In the genomic region with DNA sequence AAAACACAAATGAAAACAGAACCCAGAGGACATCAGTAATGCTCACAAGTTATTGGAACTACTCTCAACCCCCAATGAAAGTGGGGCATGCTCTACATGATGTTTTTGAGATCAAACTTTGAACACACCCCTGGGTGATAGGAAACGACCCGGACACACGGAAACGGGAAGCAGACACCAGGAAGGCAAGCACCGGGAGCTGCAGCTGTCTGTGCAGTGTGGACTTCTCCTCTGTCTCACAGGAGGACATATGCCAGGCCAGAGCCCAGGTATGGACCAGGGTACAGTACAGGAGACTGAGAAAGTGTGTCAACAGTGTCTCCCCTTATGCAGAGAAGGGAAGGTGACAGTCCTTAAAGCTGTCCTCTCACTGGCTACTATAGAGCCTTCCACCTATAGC, we compare ENCODE assay signal across 20 mouse cellular contexts. TPM values are rescaled to one million over a fixed set of nuclear protein-coding genes. Genes with fewer than 3 reads are reported as not detected.
DNase-seq lines count a peak whose midpoint lies in the region; ATAC-seq lines count a peak whose summit lies in the region.
"Had no signal": no experiment of that assay in that cellular context is flagged by ENCODE, and none has a peak within 500 bp of the region (broad histone marks: within the 10 kb centered on the region; RNA-seq: fewer than 3 reads in every experiment).

No protein-coding gene starts in this region.

- H3K9ac ChIP-seq in intestine, embryonic 16.5 days (ENCODE audit: low read depth, low read length), result no peak overlapping the region
- H3K9ac ChIP-seq in kidney, embryonic 16.5 days (replicated peaks; ENCODE audit: low read length), result no peak overlapping the region
- H3K9ac ChIP-seq: embryonic facial prominence, embryonic 12.5 days; forebrain, embryonic 13.5 days had no signal

- no peaks in the 10 kb centered on the region for H3K36me3 ChIP-seq in intestine, embryonic 16.5 days (ENCODE audit: control insufficient read depth, insufficient read depth, low read length)
- H3K36me3 ChIP-seq in kidney, embryonic 16.5 days (ENCODE audit: insufficient read depth, low read length), result no peaks in the 10 kb centered on the region
- H3K36me3 ChIP-seq: embryonic facial prominence, embryonic 10.5 days; embryonic facial prominence, embryonic 12.5 days had no signal

- no peaks in the 10 kb centered on the region for H3K9me3 ChIP-seq in intestine, embryonic 16.5 days (ENCODE audit: control insufficient read depth, low read length)
- H3K9me3 ChIP-seq in kidney, embryonic 16.5 days (ENCODE audit: low read length), result no peaks in the 10 kb centered on the region
- H3K9me3 ChIP-seq: embryonic facial prominence, embryonic 10.5 days; embryonic facial prominence, embryonic 12.5 days; forebrain, embryonic 13.5 days had no signal

- no peak overlapping the region for H3K4me3 ChIP-seq in intestine, embryonic 16.5 days (ENCODE audit: low read length)
- no peak overlapping the region for H3K4me3 ChIP-seq in kidney, embryonic 16.5 days (ENCODE audit: low read length)
- H3K4me3 ChIP-seq: embryonic facial prominence, embryonic 10.5 days; embryonic facial prominence, embryonic 12.5 days; forebrain, embryonic 13.5 days had no signal

- ATAC-seq in intestine, embryonic 16.5 days, result 0 out of 2 replicates have a peak, but pooled peaks have one; percentile 17
- ATAC-seq in kidney, embryonic 16.5 days (ENCODE audit: low FRiP score, low TSS enrichment), result no peak
- ATAC-seq: forebrain, embryonic 13.5 days; forebrain, embryonic 16.5 days had no signal

- H3K4me2 ChIP-seq in intestine, embryonic 16.5 days (ENCODE audit: low read depth, low read length), result no peak overlapping the region
- H3K4me2 ChIP-seq in kidney, embryonic 16.5 days (replicated peaks; ENCODE audit: low read depth, low read length), result no peak overlapping the region
- H3K4me2 ChIP-seq: embryonic facial prominence, embryonic 12.5 days; forebrain, embryonic 13.5 days had no signal

- H3K4me1 ChIP-seq in intestine, embryonic 16.5 days (ENCODE audit: control insufficient read depth, insufficient read depth, low read length), result no peaks in the 10 kb centered on the region
- no peaks in the 10 kb centered on the region for H3K4me1 ChIP-seq in kidney, embryonic 16.5 days (ENCODE audit: insufficient read depth, low read length)
- H3K4me1 ChIP-seq: embryonic facial prominence, embryonic 10.5 days; embryonic facial prominence, embryonic 12.5 days; forebrain, embryonic 13.5 days had no signal

- H3K27ac ChIP-seq in intestine, embryonic 16.5 days (ENCODE audit: low read length), result no peak overlapping the region
- H3K27ac ChIP-seq in kidney, embryonic 16.5 days (ENCODE audit: low read length), result no peak overlapping the region
- H3K27ac ChIP-seq: embryonic facial prominence, embryonic 10.5 days; embryonic facial prominence, embryonic 12.5 days; forebrain, embryonic 13.5 days had no signal

- peak; percentile 19 for DNase-seq in 416B (ENCODE audit: low read depth)
- peak; percentile 97 for DNase-seq in A20 (ENCODE audit: low read depth, low spot score)
- peak; percentile 6 for DNase-seq in MEL-GATA-1-ER (ENCODE audit: extremely low read depth, low read depth)
- DNase-seq in kidney, postnatal 10 days, result no peak
- no peak for DNase-seq in lung, adult 18-20 months
- DNase-seq: adrenal gland, adult 2 months; adrenal gland, postnatal 10 days; adrenal gland, postnatal 25 days; cerebellum, adult 11-12 months; cerebellum, adult 2 months; cerebellum, adult 9-10 months; cerebellum, postnatal 10 days; cerebellum, postnatal 25 days had no signal

- H3K27me3 ChIP-seq in intestine, embryonic 16.5 days (replicated peaks; ENCODE audit: control insufficient read depth, insufficient read depth, low read length), result no peaks in the 10 kb centered on the region
- H3K27me3 ChIP-seq in kidney, embryonic 16.5 days (ENCODE audit: insufficient read depth, low read length), result no peaks in the 10 kb centered on the region
- H3K27me3 ChIP-seq: embryonic facial prominence, embryonic 12.5 days; forebrain, embryonic 13.5 days had no signal

- WGBS in intestine, embryonic 16.5 days, result 70% methylated on average over 5 of the region's 5 CpGs
- 78% methylated on average over 5 of the region's 5 CpGs for WGBS in kidney, embryonic 16.5 days

RNA-seq across cellular contexts. Expression of gene Naip1, which starts 43.5 kb away (rescaled TPM):
- polyA plus RNA-seq in intestine, embryonic 16.5 days (2015; fragmentation: Nextera tagmentation; extraction: Ambion mirVana), result 9.1 and 15.4 TPM in 2 replicates
- not detected in 2 replicates for polyA plus RNA-seq in kidney, embryonic 16.5 days (2015; fragmentation: Nextera tagmentation; extraction: Ambion mirVana)
- polyA plus RNA-seq: embryonic facial prominence, embryonic 10.5 days; embryonic facial prominence, embryonic 12.5 days; forebrain, embryonic 11.5 days; forebrain, embryonic 13.5 days; forebrain, embryonic 16.5 days had no signal

Comparison
In these comparisons a context has a peak if more than half of its experiments do, and no peak if none do; other contexts are left out.
1. DNase-seq: peak in 416B (single experiment), A20 (single experiment) and MEL-GATA-1-ER (single experiment); none in kidney, postnatal 10 days (single experiment) and lung, adult 18-20 months (0 of 2).